In genomic region chrX:64319501-64319900, GRCm38 (mm10) we compare ENCODE assay signal across 23 mouse cellular contexts. TPM values are rescaled to one million over a fixed set of nuclear protein-coding genes. Genes with fewer than 3 reads are reported as not detected.
DNase-seq lines count a peak whose midpoint lies in the region; ATAC-seq and TF ChIP-seq lines count a peak whose summit lies in the region.
"Had no signal": no experiment of that assay in that cellular context is flagged by ENCODE, and none has a peak within 500 bp of the region (broad histone marks: within the 10 kb centered on the region; RNA-seq: fewer than 3 reads in every experiment).

No protein-coding gene starts in this region.

- H3K36me3 ChIP-seq in liver, adult 2 months (ENCODE audit: control insufficient read depth, insufficient read depth, low read length), result no peaks in the 10 kb centered on the region
- H3K36me3 ChIP-seq in liver, embryonic 11.5 days (ENCODE audit: control insufficient read depth, insufficient read depth, low read length), result no peaks in the 10 kb centered on the region
- H3K36me3 ChIP-seq: embryonic facial prominence, embryonic 12.5 days; forebrain, embryonic 12.5 days; heart, embryonic 10.5 days; hindbrain, embryonic 12.5 days; intestine, embryonic 15.5 days had no signal

- H3K4me3 ChIP-seq in liver, adult 2 months (ENCODE audit: insufficient read depth, low read depth, low read length), result no peak overlapping the region
- H3K4me3 ChIP-seq in liver, embryonic 11.5 days (ENCODE audit: low read depth, low read length), result no peak overlapping the region
- H3K4me3 ChIP-seq: embryonic facial prominence, embryonic 12.5 days; forebrain, embryonic 12.5 days; gastrocnemius, adult 2 months; heart, embryonic 10.5 days; hindbrain, embryonic 12.5 days; intestine, embryonic 15.5 days had no signal

- no peaks in the 10 kb centered on the region for H3K4me1 ChIP-seq in liver, adult 2 months (ENCODE audit: control insufficient read depth, insufficient read depth, low read length)
- no peaks in the 10 kb centered on the region for H3K4me1 ChIP-seq in liver, embryonic 11.5 days (replicated peaks; ENCODE audit: control insufficient read depth, insufficient read depth, low read length)
- H3K4me1 ChIP-seq: embryonic facial prominence, embryonic 12.5 days; forebrain, embryonic 12.5 days; heart, embryonic 10.5 days; hindbrain, embryonic 12.5 days; intestine, embryonic 15.5 days had no signal

- no peak for TF ChIP-seq POLR2A in liver, adult 2 months (IDR thresholded peaks at IDR 0.05; ENCODE audit: extremely low read depth, insufficient read depth, low read length)

- TF ChIP-seq CTCF in liver, adult 2 months (IDR thresholded peaks at IDR 0.05; ENCODE audit: low read depth, low read length), result no peak

- no peaks in the 10 kb centered on the region for H3K79me2 ChIP-seq in liver, adult 2 months (ENCODE audit: control insufficient read depth, insufficient read depth, low read length)

- H3K27me3 ChIP-seq in liver, adult 2 months (ENCODE audit: control insufficient read depth, insufficient read depth, low read length), result no peaks in the 10 kb centered on the region
- H3K27me3 ChIP-seq in liver, embryonic 11.5 days (replicated peaks; ENCODE audit: control insufficient read depth, insufficient read depth, low read length), result no peaks in the 10 kb centered on the region
- H3K27me3 ChIP-seq: embryonic facial prominence, embryonic 12.5 days; forebrain, embryonic 12.5 days; hindbrain, embryonic 12.5 days; intestine, embryonic 15.5 days had no signal

- H3K9me3 ChIP-seq in liver, embryonic 11.5 days (ENCODE audit: control insufficient read depth, low read length), result no peaks in the 10 kb centered on the region
- H3K9me3 ChIP-seq: embryonic facial prominence, embryonic 12.5 days; forebrain, embryonic 12.5 days; heart, embryonic 10.5 days; hindbrain, embryonic 12.5 days; intestine, embryonic 15.5 days had no signal

- no peak overlapping the region for H3K27ac ChIP-seq in liver, adult 2 months (replicated peaks; ENCODE audit: insufficient read depth, low read depth, low read length)
- H3K27ac ChIP-seq in liver, embryonic 11.5 days (ENCODE audit: low read depth, low read length), result no peak overlapping the region
- H3K27ac ChIP-seq: embryonic facial prominence, embryonic 12.5 days; forebrain, embryonic 12.5 days; gastrocnemius, adult 2 months; heart, embryonic 10.5 days; hindbrain, embryonic 12.5 days; intestine, embryonic 15.5 days had no signal

- no peak for ATAC-seq in liver, embryonic 11.5 days (replicated peaks; ENCODE audit: low FRiP score)
- ATAC-seq: intestine, embryonic 15.5 days had no signal

- no peak overlapping the region for H3K9ac ChIP-seq in liver, adult 2 months (ENCODE audit: low read depth, low read length)
- no peak overlapping the region for H3K9ac ChIP-seq in liver, embryonic 11.5 days (ENCODE audit: low read depth, low read length)
- H3K9ac ChIP-seq: embryonic facial prominence, embryonic 12.5 days; forebrain, embryonic 12.5 days; hindbrain, embryonic 12.5 days; intestine, embryonic 15.5 days had no signal

- no peak overlapping the region for H3K4me2 ChIP-seq in liver, embryonic 11.5 days
- H3K4me2 ChIP-seq: embryonic facial prominence, embryonic 12.5 days; forebrain, embryonic 12.5 days; hindbrain, embryonic 12.5 days; intestine, embryonic 15.5 days had no signal

- 52% methylated on average over 2 of the region's 2 CpGs for WGBS in liver, adult 2 months
- 76% methylated on average over 2 of the region's 2 CpGs for WGBS in liver, embryonic 11.5 days

- peak; percentile 17 for DNase-seq in cerebellum, adult 8-10 months
- no peak for DNase-seq in cerebellum, adult 11 months
- DNase-seq in liver, adult 2 months (ENCODE audit: extremely low read depth, low read depth, low spot score), result peak; percentile 60
- no peak for DNase-seq in liver, embryonic 11.5 days (ENCODE audit: low spot score)
- DNase-seq in cerebellum, adult 9-10 months, result peak; percentile 39
- DNase-seq in cerebellum, postnatal 25 days, result peak; percentile 20 to 65
- no peak for DNase-seq in urinary bladder, postnatal 10 days (ENCODE audit: low spot score)
- no peak for DNase-seq in layer of hippocampus, adult 9-10 months (ENCODE audit: low spot score)
- DNase-seq: adrenal gland, adult 2 months; adrenal gland, postnatal 25 days; embryo, embryonic 11 days; gastrocnemius, adult 2 months; gastrocnemius, postnatal 25 days; heart, postnatal 10 days; heart, postnatal 4 days; kidney, adult 18-20 months had no signal

RNA-seq across cellular contexts. Expression of gene Slitrk4, which starts 42.7 kb away (rescaled TPM):
- not detected in 2 replicates for total RNA-seq in liver, adult 2 months (2014; rRNA removed)
- polyA plus RNA-seq in liver, adult 2 months (2012; rRNA removed), result not detected in 2 replicates
- 0.44 and 1.0 TPM in 2 replicates for polyA plus RNA-seq in liver, embryonic 11.5 days (2014; fragmentation: Nextera tagmentation; extraction: Ambion mirVana)
- total RNA-seq: adrenal gland, postnatal 25 days; common myeloid progenitor, adult 5-6 weeks; granulocyte monocyte progenitor cell, adult 5-6 weeks had no signal
- polyA plus RNA-seq: adrenal gland, adult 2 months had no signal

Comparison
In these comparisons a context has a peak if more than half of its experiments do, and no peak if none do; other contexts are left out.
1. DNase-seq: peak in cerebellum, adult 8-10 months (single experiment), liver, adult 2 months (single experiment), cerebellum, adult 9-10 months (single experiment) and cerebellum, postnatal 25 days (2 of 2); none in cerebellum, adult 11 months (single experiment), liver, embryonic 11.5 days (single experiment), urinary bladder, postnatal 10 days (single experiment) and layer of hippocampus, adult 9-10 months (single experiment).